Mouse (Mus musculus): ENCODE data around the gene Tulp1.
A peak's percentile ranks its signal among the peaks of the same experiment; 100 is the strongest.

DNA sequence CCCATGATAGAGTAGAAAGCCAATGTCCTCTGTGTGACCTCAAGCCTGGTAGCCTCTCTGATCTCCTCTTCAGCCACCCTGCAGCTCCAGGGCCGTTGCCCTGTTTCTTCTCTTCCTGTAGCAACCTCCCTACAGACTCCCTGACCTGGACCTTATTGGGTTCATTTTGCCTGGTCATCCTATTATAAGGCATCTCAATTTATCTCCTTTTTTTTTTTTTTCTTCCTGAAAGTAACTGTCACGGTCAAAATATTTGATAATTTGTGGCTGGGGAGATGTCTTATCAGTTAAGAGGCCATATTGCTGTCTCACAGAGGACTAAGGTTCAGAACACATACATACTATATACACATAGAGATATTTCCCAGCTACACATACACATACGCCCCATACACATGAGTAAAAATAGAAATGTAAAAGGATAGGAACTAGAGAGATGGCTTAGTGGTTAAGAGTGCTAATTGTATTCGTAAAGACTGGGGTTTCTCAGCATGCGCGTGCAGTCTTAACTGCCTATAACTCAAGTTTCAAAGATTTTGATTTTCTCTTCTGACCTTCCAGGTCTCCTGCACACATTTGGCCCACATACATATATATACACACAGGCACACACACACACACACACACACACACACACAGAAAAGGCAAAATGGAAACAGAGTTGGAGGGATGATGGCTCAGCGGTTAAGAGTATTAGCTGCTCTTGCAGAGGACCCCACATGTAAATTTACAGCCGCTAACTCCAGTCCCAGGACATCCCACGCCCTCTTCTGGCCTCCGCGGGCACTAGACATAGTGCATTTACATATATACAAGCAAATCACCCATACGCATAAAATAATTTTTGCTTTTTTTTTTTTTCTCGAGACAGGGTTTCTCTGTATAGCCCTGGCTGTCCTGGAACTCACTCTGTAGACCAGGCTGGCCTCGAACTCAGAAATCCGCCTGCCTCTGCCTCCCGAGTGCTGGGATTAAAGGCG is 52.5 kb downstream of the Tulp1 start:
- TF ChIP-seq CTCF (IDR thresholded peaks at IDR 0.05; ENCODE audit: extremely low read depth, insufficient read length, insufficient replicate concordance, low read depth, low read length) (peak; percentile 34; the same call in 1 of the 2 replicates), POLR2A (IDR thresholded peaks at IDR 0.05; ENCODE audit: low read depth, low read length) (no peak)

Measured in small intestine, adult 2 months (tissue).